Mouse (Mus musculus) cortical plate, adult 2 months (tissue): ENCODE data around the gene Epop.

Source experiments
- CTCF ChIP-seq: fragments of 200-500 bp; IDR thresholded peaks from 2 replicates; pipeline ENCODE4 v1.5.1; 2011; ENCODE audit warnings: mild to moderate bottlenecking, control low read depth, low read length; ENCODE audit not compliant: insufficient read depth; ENCODE audit errors: extremely low read depth
- POLR2A ChIP-seq: fragments of 200-500 bp; IDR thresholded peaks from 2 replicates; pipeline ENCODE4 v1.6.1; 2011; ENCODE audit warnings: mild to moderate bottlenecking, low read length, control low read depth; ENCODE audit not compliant: insufficient read depth; ENCODE audit errors: extremely low read depth

GRCm38 (mm10) chr11:97618368-97618767, 11.1 kb downstream of the Epop start:
- TF ChIP-seq CTCF (no peak), POLR2A (no peak)
